Mouse (Mus musculus): ENCODE results near the gene Arntl2. TPM values are rescaled to one million over a fixed set of nuclear protein-coding genes. Genes with fewer than 3 reads are reported as not detected.
A peak's percentile ranks its signal among the peaks of the same experiment; 100 is the strongest.
"Not testable (repeated sequence)": the region's sequence is repeated elsewhere in the genome, so short reads cannot be mapped to it uniquely, and the experiment has no call there.

The Arntl2 gene
- total RNA-seq, 2 experiments from 2014 or later: 5.9 to 10.2 TPM

DNA sequence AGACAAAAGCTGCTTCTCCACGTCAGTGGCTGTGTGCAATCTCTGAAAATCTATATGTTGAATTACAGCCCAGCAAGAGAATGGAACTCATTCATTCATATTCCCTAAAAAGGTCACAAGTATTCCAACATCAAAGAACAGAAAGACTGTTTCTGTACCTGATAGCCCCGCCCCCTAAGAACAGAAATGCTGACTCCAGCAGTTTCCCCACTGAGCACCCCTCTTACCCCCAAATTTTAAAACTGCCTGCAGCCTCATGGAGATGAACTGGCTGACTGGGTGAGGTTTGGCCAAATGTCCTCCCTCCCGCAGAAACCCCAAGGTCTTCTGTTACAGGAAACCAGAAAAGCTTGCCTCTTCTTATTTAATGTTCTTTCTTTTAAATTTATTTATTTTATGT lies 51.5 kb downstream of the Arntl2 start:
- no peak for DNase-seq (ENCODE audit: low spot score in 2 of 2)

- no peak for DNase-seq (ENCODE audit: low spot score in 2 of 2)
Observed at GRCm38 (mm10) chr6:146848281-146848680, 52.4 kb downstream of the Arntl2 start.

- DNase-seq (ENCODE audit: low spot score in 2 of 2): no peak
Observed at GRCm38 (mm10) chr6:146850050-146850449, 54.2 kb downstream of the Arntl2 start, which contains the start of gene Smco2. Gene Smco2 (plus strand): TSS chr6:146850104.

DNA sequence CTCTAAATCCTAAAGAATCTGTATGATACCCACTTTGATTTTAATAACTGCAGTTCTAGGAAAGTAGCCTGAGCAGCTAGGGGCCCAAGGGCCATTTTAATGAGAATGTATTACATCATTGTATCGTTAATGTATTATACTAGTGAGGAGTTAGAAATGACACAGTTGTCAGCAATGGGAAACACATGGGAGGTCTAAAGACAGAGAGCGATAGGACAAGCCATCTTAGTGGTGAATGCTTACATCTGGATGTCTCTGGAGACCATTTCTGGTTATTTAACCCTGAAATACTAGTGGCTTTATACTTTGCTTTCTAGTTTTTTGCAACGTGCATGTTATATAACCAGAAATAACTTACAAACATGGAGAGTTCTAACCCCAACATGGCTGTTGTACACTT lies 56.1 kb downstream of the Arntl2 start:
- DNase-seq (ENCODE audit: low spot score in 2 of 2): no peak

GRCm38 (mm10) chr6:146852739-146853138 lies 56.9 kb downstream of the Arntl2 start:
- no peak for DNase-seq (ENCODE audit: low spot score in 2 of 2)

DNA sequence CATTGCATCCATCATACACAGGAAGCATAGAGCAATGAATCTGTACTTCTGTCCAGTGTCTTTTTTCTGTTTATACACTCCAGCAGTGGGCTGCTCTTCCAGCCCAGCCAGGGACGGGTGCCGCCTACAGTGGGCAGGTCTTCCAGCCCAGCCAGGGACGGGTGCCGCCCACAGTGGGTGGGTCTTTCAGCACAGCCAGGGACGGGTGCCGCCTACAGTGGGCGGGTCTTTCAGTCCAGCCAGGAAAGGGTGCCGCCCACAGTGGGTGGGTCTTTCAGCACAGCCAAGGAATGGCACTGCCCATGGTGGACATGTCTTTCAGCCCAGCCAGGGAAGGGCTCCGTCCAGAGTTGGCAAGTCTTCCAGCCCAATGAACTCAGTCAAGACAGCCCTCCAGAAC lies 59.3 kb downstream of the Arntl2 start:
- no peak for DNase-seq (ENCODE audit: low spot score in 2 of 2)

DNA sequence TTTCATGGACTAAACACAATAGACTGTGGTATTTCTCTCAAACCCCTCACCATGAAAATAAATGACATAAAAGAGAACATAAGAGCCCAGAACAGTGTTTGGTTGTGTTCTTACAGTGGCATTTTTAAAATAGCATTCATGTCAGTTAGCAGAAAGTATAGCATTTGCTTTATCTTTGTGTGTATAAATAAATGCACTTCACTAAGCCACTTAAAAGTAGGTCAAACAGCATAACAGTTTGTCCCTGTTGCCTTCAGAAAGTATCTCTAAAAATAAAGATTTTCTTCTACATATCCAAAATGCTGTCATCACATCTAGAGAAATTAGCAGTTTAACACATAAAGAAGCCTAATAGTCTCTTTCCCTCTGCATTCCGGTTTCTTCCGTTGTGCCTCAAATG lies 61.5 kb downstream of the Arntl2 start:
- DNase-seq (ENCODE audit: low spot score in 2 of 2): no peak

DNA sequence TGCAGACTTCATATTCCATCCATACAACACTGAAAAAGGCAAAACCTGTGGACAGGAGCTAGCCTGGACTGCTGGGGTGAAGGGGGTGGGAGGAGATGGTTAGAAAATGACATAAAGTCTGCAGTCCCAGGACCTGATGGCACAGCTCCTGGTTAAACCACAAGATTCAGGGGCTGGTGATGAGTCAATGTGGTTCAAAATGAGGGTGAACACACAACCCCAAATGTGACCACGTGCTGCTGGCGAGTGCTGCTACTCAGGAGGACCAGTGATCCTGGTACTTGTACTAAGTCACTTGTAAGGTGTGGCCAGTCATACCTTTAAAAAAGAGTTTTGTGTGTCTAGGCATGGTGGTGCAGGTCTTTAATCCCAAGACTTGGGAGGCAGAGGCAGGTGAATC lies 67.3 kb downstream of the Arntl2 start:
- DNase-seq (ENCODE audit: low spot score in 2 of 2): no peak

- DNase-seq (ENCODE audit: low spot score in 2 of 2): not testable (repeated sequence)
Observed at GRCm38 (mm10) chr6:146864370-146864769, 68.5 kb downstream of the Arntl2 start.

- DNase-seq (ENCODE audit: low spot score in 2 of 2): no peak
Observed at GRCm38 (mm10) chr6:146865701-146866100, 69.8 kb downstream of the Arntl2 start.

GRCm38 (mm10) chr6:146871975-146872374 lies 76.1 kb downstream of the Arntl2 start:
- DNase-seq (ENCODE audit: low spot score in 2 of 2): no peak

- no peak for DNase-seq (ENCODE audit: low spot score in 2 of 2)
Observed at GRCm38 (mm10) chr6:146874415-146874814, 78.6 kb downstream of the Arntl2 start.

DNA sequence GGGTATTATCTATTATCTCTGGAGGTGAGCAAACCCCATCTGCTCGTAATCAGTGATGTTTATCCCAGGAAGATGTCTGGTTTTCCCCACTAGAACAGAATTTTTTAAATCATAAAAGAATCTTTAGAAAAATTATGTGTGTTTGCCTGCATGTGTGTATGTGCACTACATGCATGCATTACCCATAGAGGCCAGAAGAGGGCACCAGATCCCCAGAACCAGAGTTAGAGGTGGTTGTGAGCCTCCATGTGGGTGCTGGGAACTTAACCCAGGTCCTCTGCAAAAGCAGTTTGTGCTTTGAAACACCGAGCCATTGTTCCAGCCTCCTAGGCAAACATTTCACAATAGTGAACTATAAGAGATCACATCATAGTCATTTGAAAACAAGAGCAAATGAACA lies 81.0 kb downstream of the Arntl2 start:
- no peak for DNase-seq (ENCODE audit: low spot score in 2 of 2)

- DNase-seq (ENCODE audit: low spot score in 2 of 2): peak; percentile 65 to 82
Observed at GRCm38 (mm10) chr6:146877425-146878045, 81.7 kb downstream of the Arntl2 start.

- DNase-seq (ENCODE audit: low spot score in 2 of 2): no peak
Observed at GRCm38 (mm10) chr6:146878926-146879325, 83.1 kb downstream of the Arntl2 start.

DNA sequence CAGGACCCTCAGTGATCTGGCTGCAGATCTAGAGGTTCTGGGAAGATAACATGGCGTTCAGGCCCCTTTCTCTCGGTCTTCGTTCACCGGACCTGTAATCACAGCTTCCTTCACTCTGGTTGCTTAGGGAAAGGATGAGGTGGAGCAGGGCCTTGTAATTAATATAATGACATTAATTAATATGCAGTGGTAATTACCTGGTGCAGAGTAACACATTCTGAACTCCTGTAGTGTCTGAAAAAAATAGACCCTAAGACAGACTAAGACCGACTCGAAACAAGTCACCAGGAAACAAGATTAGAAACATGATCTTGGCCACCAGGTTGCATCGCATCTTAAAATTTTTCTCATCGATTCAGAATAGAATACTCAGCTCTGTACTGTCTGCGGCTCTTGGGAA lies 84.0 kb downstream of the Arntl2 start:
- DNase-seq (ENCODE audit: low spot score in 2 of 2): no peak

DNA sequence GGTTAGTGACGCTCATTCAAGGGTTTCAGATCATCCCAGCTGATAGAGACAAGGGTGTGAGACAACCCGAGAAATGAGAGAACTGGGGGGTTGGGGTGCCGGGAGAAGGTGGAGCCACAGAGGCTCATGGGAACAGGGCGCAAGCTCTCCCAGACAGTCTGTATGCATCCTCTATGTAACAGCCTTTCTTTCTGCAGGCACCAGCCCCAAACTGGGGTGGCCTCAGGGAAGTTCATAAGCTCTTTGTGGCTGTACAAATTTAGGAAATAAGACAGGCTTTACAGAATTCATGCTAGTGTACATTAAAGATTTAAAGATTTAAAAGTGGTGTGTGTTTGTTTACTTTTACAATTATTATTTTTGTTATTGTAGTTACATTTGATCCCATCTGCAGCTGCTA lies 84.4 kb downstream of the Arntl2 start:
- no peak for DNase-seq (ENCODE audit: low spot score in 2 of 2)

- DNase-seq (ENCODE audit: low spot score in 2 of 2): no peak
Observed at GRCm38 (mm10) chr6:146881896-146882770, 86.3 kb downstream of the Arntl2 start.
